Mouse (Mus musculus): ENCODE data around the gene Ptprf.

Ptprf gene

DNA sequence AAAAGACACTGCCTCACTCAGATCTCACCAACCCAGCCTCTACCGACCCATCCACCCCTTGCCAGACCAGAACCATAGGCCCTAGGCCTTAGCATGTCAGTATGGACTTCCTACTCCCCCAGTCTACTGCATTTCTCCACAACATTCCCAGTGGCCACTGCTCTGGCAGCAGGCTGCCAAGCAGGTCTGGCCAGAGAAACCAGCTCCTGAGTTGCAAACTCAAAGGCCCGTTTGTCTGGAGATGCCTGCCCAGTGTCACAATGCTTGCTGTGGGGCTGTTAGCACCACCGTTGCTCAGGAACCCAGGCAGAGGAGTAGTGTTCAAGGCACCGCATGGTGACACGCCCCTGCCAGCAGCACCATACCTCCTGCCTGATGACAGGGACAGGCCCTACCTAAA lies 5.0 kb downstream of the Ptprf start:
- in situ Hi-C loops (cut with MboI, MseI): loop anchor here (10.0 kb wide), 1 partner anchor 201 kb away; no protein-coding TSS in a partner anchor

DNA sequence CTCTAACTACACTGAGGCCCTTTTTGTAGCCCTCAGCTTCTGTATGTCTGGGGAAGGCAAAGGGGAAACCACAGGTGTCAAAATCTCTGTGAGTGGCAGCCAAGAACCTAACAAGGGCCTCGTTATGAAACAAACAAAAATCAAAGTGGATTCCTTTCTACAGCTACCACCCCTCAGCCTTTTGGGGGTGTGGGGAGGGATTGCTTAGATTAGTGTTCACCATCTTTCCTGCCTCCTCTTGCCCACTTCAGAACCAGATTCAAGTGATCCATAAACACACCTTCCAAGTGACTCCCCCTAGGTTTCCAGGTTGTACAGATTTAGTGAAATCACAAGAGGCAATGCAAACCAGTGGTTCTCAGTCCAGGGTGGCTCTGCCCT lies 9.0 kb downstream of the Ptprf start:
- in situ Hi-C loops (cut with MboI, MseI): loop anchor here (10.0 kb wide), 1 partner anchor 197 kb away; no protein-coding TSS in a partner anchor

GRCm38 (mm10) chr4:118281444-118282181 lies 9.6 kb downstream of the Ptprf start:
- in situ Hi-C loops (cut with MboI, MseI): loop anchor here (10.0 kb wide), 1 partner anchor 197 kb away; no protein-coding TSS in a partner anchor

DNA sequence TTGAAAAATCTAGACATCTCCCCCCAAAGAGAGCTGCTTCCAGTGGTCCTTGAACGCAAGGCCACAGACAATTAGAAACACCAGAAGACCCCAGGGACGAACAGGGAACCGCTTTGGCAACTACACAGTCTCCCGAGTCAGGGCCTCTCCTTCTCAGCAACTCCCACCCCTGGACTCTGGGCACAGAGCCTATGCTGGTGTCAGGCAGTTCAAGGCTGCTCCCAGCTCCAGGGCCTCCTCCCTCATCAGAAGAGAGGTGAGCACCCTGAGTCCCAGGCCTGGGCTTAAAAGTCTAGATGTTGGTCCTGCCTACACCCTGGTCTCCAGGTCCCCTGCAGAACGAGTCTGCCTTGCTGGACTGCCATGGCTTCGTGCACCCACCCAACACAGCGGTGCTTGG lies 10.7 kb downstream of the Ptprf start:
- in situ Hi-C loops (cut with MboI, MseI): loop anchor here (10.0 kb wide), 1 partner anchor 196 kb away; no protein-coding TSS in a partner anchor

DNA sequence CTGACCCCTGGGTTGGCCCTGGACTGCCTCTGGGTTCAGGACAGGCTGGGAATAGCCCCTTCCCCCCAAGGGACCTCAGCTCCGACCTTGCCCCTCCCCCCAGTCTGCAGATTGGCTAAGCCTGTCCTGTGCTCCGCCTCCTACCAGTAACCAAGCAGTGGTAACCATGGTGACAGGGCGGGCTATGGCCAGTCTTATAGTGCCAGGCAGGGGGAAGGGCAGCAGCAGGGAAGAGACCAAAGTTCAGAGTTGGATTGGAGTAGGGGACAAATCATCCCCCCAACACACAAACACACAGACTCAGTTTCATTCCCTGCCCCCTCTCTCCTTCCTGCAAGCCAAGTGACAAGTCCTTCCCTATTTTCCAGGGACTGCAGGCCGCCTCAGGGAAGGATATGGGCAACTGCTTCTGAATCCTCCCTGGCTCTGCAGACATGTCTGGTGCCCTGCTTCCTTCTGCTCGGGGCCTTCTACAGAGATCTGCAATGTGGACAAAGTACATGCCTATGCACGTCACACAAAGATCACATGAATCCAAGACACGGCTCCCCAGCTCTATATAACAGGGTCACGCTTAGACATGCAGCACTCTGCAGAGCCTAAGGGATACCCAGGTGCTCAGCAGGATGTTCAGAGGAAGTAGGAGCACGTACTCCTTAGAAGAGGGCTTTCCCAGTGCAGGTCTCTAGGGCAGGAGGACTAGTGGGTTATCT lies 14.5 kb downstream of the Ptprf start:
- in situ Hi-C loops (cut with MboI, MseI): no loop called here

- in situ Hi-C loops (cut with MboI, MseI): no loop called here
Observed at GRCm38 (mm10) chr4:118275601-118276519, 15.3 kb downstream of the Ptprf start.

- in situ Hi-C loops (cut with MboI, MseI): no loop called here
Observed at GRCm38 (mm10) chr4:118274521-118274920, 16.7 kb downstream of the Ptprf start.

- in situ Hi-C loops (cut with MboI, MseI): no loop called here
Observed at GRCm38 (mm10) chr4:118273998-118274397, 17.2 kb downstream of the Ptprf start.

GRCm38 (mm10) chr4:118273545-118273944 lies 17.7 kb downstream of the Ptprf start:
- in situ Hi-C loops (cut with MboI, MseI): no loop called here

GRCm38 (mm10) chr4:118272871-118273270 lies 18.3 kb downstream of the Ptprf start:
- in situ Hi-C loops (cut with MboI, MseI): no loop called here

- in situ Hi-C loops (cut with MboI, MseI): no loop called here
Observed at GRCm38 (mm10) chr4:118272258-118272657, 18.9 kb downstream of the Ptprf start.

DNA sequence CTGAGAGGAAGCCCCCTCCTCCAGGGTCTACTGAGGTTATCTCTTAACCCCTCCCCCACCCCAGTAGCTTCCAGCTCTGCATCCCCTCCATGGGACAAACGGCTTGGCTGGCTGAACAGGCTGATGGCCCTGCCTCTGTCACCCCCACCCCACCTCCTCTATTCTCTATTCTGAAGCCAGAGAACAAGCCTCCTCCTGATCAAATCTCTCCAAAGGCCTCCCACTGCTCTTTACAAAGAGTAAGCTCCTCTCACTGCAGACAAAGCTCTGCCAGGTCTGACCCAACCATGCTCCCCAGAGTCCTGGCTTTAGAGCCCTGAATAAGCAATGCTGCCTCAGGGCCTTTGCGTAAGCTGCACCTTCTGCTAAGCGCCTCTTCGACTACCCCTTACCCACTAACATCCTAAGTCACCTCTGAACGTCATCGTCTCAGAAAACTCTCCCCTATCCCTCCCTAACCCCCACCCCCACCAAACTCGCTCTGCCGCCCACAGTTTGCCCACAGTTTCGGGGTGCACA lies 19.6 kb downstream of the Ptprf start:
- in situ Hi-C loops (cut with MboI, MseI): no loop called here

DNA sequence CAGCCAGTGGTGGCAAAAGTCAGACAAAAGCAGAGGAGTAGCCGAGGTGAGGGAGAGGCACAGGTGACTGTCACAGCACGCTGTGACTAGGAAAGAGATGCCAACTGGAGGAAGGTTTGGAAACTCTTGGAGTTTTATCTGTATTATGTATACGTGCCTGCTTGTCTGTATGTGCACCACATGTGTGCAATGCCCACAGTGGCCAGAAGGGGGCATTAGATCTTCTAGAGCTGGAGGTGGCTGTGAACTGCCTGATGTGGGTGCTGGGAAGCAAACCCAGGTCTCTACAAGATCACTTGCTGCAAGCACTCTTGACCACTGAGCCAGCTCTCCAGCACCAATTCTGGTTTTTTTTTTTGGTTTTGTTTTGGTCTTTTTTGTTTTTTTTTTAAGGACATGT lies 20.5 kb downstream of the Ptprf start:
- in situ Hi-C loops (cut with MboI, MseI): no loop called here

GRCm38 (mm10) chr4:118269999-118270398 lies 21.2 kb downstream of the Ptprf start:
- in situ Hi-C loops (cut with MboI, MseI): no loop called here

GRCm38 (mm10) chr4:118268429-118269212 lies 22.6 kb downstream of the Ptprf start:
- in situ Hi-C loops (cut with MboI, MseI): no loop called here

- in situ Hi-C loops (cut with MboI, MseI): no loop called here
Observed at GRCm38 (mm10) chr4:118265557-118265956, 25.6 kb downstream of the Ptprf start.

GRCm38 (mm10) chr4:118261771-118262473 lies 29.3 kb downstream of the Ptprf start:
- in situ Hi-C loops (cut with MboI, MseI): no loop called here

DNA sequence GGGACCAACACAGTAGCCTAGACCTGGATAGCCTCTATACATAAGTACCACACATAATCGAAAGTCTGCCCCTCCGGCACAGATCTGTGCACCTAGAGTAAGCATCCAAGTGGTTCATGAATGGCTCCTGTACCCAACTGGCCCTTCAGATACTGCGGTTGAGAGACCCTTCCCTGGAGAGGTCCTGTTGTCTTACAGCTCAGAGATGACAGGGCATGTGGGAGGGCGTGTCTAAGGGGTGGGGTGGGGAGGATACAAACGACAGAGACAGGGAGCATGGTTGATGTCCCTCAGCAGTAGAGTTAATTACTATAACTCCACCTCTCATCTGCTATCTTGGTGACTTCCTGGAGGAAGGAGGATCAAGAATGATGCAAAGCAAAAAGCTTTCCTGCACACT lies 29.9 kb downstream of the Ptprf start:
- in situ Hi-C loops (cut with MboI, MseI): no loop called here

- in situ Hi-C loops (cut with MboI, MseI): no loop called here
Observed at GRCm38 (mm10) chr4:118260551-118261267, 30.5 kb downstream of the Ptprf start.
